Mouse (Mus musculus): ENCODE measurements at regions not wholly inside any gene's neighbourhood (a gene's known extent, or its start where the extent isn't known, plus 50 kb on each side); places are given as distances from the start of the nearest gene placed in this dataset.

- no peak overlapping the region for H3K4me2 ChIP-seq (ENCODE audit: low read depth)
- DNase-seq (ENCODE audit: low read depth in 3 of 3, low spot score in 3 of 3) (peak in 1 of 3 experiments; percentile 4), ATAC-seq (ENCODE audit: insufficient read depth) (no peak)
- H3K4me3 ChIP-seq (ENCODE audit: insufficient read depth in 1 of 2, low read depth in 2 of 2, low read length in 2 of 2), result no peak overlapping the region
- no peaks in the 10 kb centered on the region for H3K9me3 ChIP-seq (ENCODE audit: control insufficient read depth, low read length)
- no peaks in the 10 kb centered on the region for H3K27me3 ChIP-seq (ENCODE audit: control insufficient read depth, insufficient read depth, low read length)
- no peaks in the 10 kb centered on the region for H3K36me3 ChIP-seq (replicated peaks; ENCODE audit: control insufficient read depth, insufficient read depth, low read depth)
- no peak overlapping the region for H3K27ac ChIP-seq
- peaks cover 0 to 8% of the 10 kb centered on the region in 2 experiments; a peak in 2 of 4 replicates for H3K4me1 ChIP-seq (replicated peaks; ENCODE audit: control insufficient read depth in 2 of 2, insufficient read depth in 2 of 2, low read length in 1 of 2)
- 40% methylated on average over 3 of the region's 3 CpGs for WGBS (ENCODE audit: insufficient replicate concordance)
- no peak overlapping the region for H3K9ac ChIP-seq (replicated peaks)
- TF ChIP-seq EP300 (IDR thresholded peaks at IDR 0.05; ENCODE audit: low read depth) (no peak), CTCF (IDR thresholded peaks at IDR 0.05; ENCODE audit: low read depth) (no peak)
Observed at GRCm38 (mm10) chr2:48404460-48404859, 409.4 kb upstream of the Acvr2a start.

- TF ChIP-seq EP300 (IDR thresholded peaks at IDR 0.05; ENCODE audit: low read depth) (no peak), CTCF (IDR thresholded peaks at IDR 0.05; ENCODE audit: low read depth) (no peak)
- Histone ChIP-seq H3K9ac (replicated peaks) (no peak overlapping the region), H3K9me3 (ENCODE audit: control insufficient read depth, low read length) (no peaks in the 10 kb centered on the region), H3K4me2 (ENCODE audit: low read depth) (no peak overlapping the region), H3K27me3 (ENCODE audit: control insufficient read depth, insufficient read depth, low read length) (no peaks in the 10 kb centered on the region), H3K36me3 (replicated peaks; ENCODE audit: control insufficient read depth, insufficient read depth, low read depth) (no peaks in the 10 kb centered on the region), H3K4me1 (replicated peaks; ENCODE audit: control insufficient read depth in 2 of 2, insufficient read depth in 2 of 2, low read length in 1 of 2) (0 out of 4 replicates have a peak, but pooled peaks cover 0 to 2% of the 10 kb centered on the region in 2 experiments), H3K4me3 (ENCODE audit: insufficient read depth in 1 of 2, low read depth in 2 of 2, low read length in 2 of 2) (no peak overlapping the region), H3K27ac (no peak overlapping the region)
- ATAC-seq (ENCODE audit: insufficient read depth) (no peak), DNase-seq (ENCODE audit: low read depth in 3 of 3, low spot score in 3 of 3) (no peak)
- WGBS (ENCODE audit: insufficient replicate concordance), result 72% methylated on average over 5 of the region's 5 CpGs
Observed at GRCm38 (mm10) chr2:48407876-48408275, 406.0 kb upstream of the Acvr2a start.

GRCm38 (mm10) chr2:48409876-48410275 is 404.0 kb upstream of the Acvr2a start:
- no peak for DNase-seq (ENCODE audit: low read depth in 3 of 3, low spot score in 3 of 3)
- H3K4me2 ChIP-seq (ENCODE audit: low read depth), result no peak overlapping the region
- H3K9me3 ChIP-seq (ENCODE audit: control insufficient read depth, low read length), result no peaks in the 10 kb centered on the region
- H3K27ac ChIP-seq, result no peak overlapping the region
- WGBS (ENCODE audit: insufficient replicate concordance), result 62% methylated on average over 4 of the region's 4 CpGs
- H3K9ac ChIP-seq (replicated peaks), result no peak overlapping the region
- TF ChIP-seq EP300 (IDR thresholded peaks at IDR 0.05; ENCODE audit: low read depth) (no peak), CTCF (IDR thresholded peaks at IDR 0.05; ENCODE audit: low read depth) (no peak)
- no peak overlapping the region for H3K4me3 ChIP-seq (ENCODE audit: insufficient read depth in 1 of 2, low read depth in 2 of 2, low read length in 2 of 2)
- H3K4me1 ChIP-seq (replicated peaks; ENCODE audit: control insufficient read depth in 2 of 2, insufficient read depth in 2 of 2, low read length in 1 of 2), result 0 out of 4 replicates have a peak, but pooled peaks cover 0 to 2% of the 10 kb centered on the region in 2 experiments
- ATAC-seq (ENCODE audit: insufficient read depth), result no peak
- no peaks in the 10 kb centered on the region for H3K36me3 ChIP-seq (replicated peaks; ENCODE audit: control insufficient read depth, insufficient read depth, low read depth)
- H3K27me3 ChIP-seq (ENCODE audit: control insufficient read depth, insufficient read depth, low read length), result no peaks in the 10 kb centered on the region

DNA sequence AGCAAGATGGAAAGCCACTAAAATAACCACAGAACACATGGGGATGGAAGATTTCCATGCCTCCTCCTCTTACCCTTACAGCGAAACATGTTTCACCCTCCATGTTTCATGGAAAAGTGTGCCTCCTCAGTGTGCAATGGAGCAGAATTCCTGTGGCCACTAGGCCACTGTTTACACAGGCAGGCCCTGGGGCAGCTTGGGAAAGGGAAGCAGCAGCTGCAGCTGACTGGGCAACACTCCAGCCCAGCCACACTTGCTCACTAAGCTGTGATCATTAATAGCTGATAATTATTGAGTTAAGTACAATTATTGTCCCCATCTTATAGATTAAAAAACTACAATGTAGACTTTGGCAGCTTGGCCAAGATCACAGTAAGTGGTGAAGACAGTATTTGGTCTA is 402.5 kb upstream of the Acvr2a start:
- Histone ChIP-seq H3K27ac (no peak overlapping the region), H3K9ac (replicated peaks) (no peak overlapping the region), H3K27me3 (ENCODE audit: control insufficient read depth, insufficient read depth, low read length) (no peaks in the 10 kb centered on the region), H3K9me3 (ENCODE audit: control insufficient read depth, low read length) (no peaks in the 10 kb centered on the region), H3K4me1 (replicated peaks; ENCODE audit: control insufficient read depth in 2 of 2, insufficient read depth in 2 of 2, low read length in 1 of 2) (0 out of 4 replicates have a peak, but pooled peaks cover 0 to 2% of the 10 kb centered on the region in 2 experiments), H3K36me3 (replicated peaks; ENCODE audit: control insufficient read depth, insufficient read depth, low read depth) (no peaks in the 10 kb centered on the region), H3K4me3 (ENCODE audit: insufficient read depth in 1 of 2, low read depth in 2 of 2, low read length in 2 of 2) (no peak overlapping the region), H3K4me2 (ENCODE audit: low read depth) (no peak overlapping the region)
- DNase-seq (ENCODE audit: low read depth in 3 of 3, low spot score in 3 of 3), result no peak
- ATAC-seq (ENCODE audit: insufficient read depth), result no peak
- 71% methylated on average over 1 of the region's 1 CpGs for WGBS (ENCODE audit: insufficient replicate concordance)
- TF ChIP-seq EP300 (IDR thresholded peaks at IDR 0.05; ENCODE audit: low read depth), result no peak
- no peak for TF ChIP-seq CTCF (IDR thresholded peaks at IDR 0.05; ENCODE audit: low read depth)

DNA sequence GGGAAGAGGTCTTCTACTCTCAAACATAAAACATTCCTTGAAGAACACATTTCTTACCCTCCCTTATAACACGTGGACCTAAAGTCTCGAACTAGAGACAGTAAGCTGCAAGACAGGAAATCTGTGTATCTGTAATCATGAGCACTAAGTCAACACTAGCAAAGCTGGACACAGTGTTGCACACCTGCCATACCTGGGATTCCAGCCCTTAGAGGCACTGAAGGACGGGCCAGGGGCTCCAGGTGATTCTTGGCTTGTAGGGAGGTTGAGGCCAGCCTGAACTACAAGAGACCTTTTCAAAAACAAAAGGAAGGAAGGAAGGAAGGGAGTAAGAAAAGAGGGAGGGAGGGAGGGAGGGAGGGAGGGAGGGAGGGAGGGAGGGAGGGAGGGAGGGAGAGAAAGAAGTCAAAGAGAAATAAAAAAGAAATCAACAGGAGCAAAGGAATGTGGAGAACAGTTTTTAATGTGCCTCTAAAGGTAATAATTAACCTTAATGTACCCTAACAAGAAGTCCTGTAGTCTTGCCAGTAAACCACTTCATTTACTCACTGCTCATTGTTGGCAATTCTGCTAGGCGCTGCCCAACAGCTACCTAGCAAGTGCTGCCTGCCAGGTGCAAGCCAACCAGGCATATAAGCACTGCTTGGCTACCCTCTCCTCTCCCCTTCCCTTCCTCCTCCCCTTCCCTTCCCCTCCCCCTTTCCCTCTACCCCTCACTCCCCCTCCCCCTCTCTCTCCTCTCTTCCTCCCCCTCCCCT is 401.0 kb upstream of the Acvr2a start:
- ATAC-seq (ENCODE audit: insufficient read depth) (no peak), DNase-seq (ENCODE audit: low read depth in 3 of 3, low spot score in 3 of 3) (no peak)
- H3K9me3 ChIP-seq (ENCODE audit: control insufficient read depth, low read length), result no peaks in the 10 kb centered on the region
- H3K27me3 ChIP-seq (ENCODE audit: control insufficient read depth, insufficient read depth, low read length), result no peaks in the 10 kb centered on the region
- H3K4me3 ChIP-seq (ENCODE audit: insufficient read depth in 1 of 2, low read depth in 2 of 2, low read length in 2 of 2), result no peak overlapping the region
- H3K27ac ChIP-seq, result no peak overlapping the region
- WGBS (ENCODE audit: insufficient replicate concordance), result 43% methylated on average over 4 of the region's 4 CpGs
- H3K4me1 ChIP-seq (replicated peaks; ENCODE audit: control insufficient read depth in 2 of 2, insufficient read depth in 2 of 2, low read length in 1 of 2), result 0 out of 4 replicates have a peak, but pooled peaks cover 0 to 2% of the 10 kb centered on the region in 2 experiments
- no peak overlapping the region for H3K4me2 ChIP-seq (ENCODE audit: low read depth)
- no peaks in the 10 kb centered on the region for H3K36me3 ChIP-seq (replicated peaks; ENCODE audit: control insufficient read depth, insufficient read depth, low read depth)
- no peak overlapping the region for H3K9ac ChIP-seq (replicated peaks)
- TF ChIP-seq CTCF (IDR thresholded peaks at IDR 0.05; ENCODE audit: low read depth) (no peak), EP300 (IDR thresholded peaks at IDR 0.05; ENCODE audit: low read depth) (no peak)

Measured in liver, embryonic 14.5 days (tissue).